Comparison of ENCODE assay signal across 8 mouse cellular contexts in the genomic region with DNA sequence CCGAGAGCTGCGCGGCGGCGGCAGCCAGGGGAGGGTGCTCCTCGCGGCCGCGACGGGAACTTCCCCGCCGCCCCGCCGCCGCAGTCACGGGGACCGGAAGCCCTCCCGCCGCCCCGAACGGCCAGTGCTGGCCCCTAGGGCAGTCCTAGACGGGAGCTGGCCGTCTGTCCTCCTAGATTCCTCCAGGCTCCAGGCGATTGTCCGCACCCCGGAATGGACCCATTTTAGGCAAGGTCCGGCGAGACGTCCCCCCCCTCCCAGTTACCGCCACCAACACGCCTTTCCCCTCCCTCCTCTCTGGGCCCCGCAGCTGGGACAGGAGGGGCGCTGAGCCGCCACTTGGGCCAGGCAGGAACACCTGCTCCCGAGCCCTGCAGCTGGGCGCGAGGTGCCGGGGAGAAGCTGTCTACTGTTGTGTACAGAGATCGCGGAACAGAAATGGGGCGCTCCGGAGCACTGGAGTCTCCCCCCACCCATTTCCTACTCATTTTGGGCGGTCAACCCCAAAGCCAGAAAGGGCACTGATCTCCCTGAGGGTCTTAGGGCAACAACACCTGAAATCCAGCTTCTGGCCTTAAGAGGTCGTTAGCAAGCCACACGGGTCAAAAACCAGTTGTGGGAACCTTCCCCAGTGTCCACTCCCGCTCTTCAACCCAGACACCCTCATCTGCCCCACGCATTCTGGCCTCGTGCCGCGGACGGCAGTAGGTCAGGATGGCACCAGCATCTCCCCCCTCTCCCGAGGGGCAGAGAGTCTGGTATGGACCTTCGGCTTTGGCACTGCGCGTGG.
A peak's percentile ranks its signal among the peaks of the same experiment; 100 is the strongest.
DNase-seq lines count a peak whose midpoint lies in the region; ATAC-seq lines count a peak whose summit lies in the region.

No protein-coding gene starts in this region.

- no peaks in the 10 kb centered on the region for H3K36me3 ChIP-seq in intestine, embryonic 15.5 days
- H3K36me3 ChIP-seq in liver, embryonic 16.5 days (ENCODE audit: control insufficient read depth, insufficient read depth), result no peaks in the 10 kb centered on the region

- peak overlapping the region; percentile 59 for H3K9ac ChIP-seq in intestine, embryonic 15.5 days
- peak overlapping the region; percentile 57 for H3K9ac ChIP-seq in liver, embryonic 16.5 days (ENCODE audit: low read depth, low read length)

- ATAC-seq in intestine, embryonic 15.5 days, result peak; percentile 5; the same call in 1 of the 2 replicates
- ATAC-seq in liver, embryonic 16.5 days (ENCODE audit: low read depth), result peak; percentile 25; the same call in 1 of the 2 replicates

- H3K4me2 ChIP-seq in intestine, embryonic 15.5 days (replicated peaks), result peak overlapping the region; percentile 85
- peak overlapping the region; percentile 83 for H3K4me2 ChIP-seq in liver, embryonic 16.5 days (ENCODE audit: low read depth, low read length)

- peak overlapping the region; percentile 94 for H3K27ac ChIP-seq in intestine, embryonic 15.5 days
- H3K27ac ChIP-seq in liver, embryonic 16.5 days (ENCODE audit: low read length), result peak overlapping the region; percentile 73

- WGBS in intestine, embryonic 15.5 days, result 2% methylated on average over 47 of the region's 55 CpGs
- 3% methylated on average over 40 of the region's 55 CpGs for WGBS in liver, embryonic 16.5 days (ENCODE audit: insufficient replicate concordance)

- DNase-seq in retina, postnatal 1 day, result peak; percentile 62
- DNase-seq in retina, embryonic 14.5 days (ENCODE audit: low spot score), result no peak
- DNase-seq in cerebellum, postnatal 36 days, result peak; percentile 35 to 44
- DNase-seq in heart, adult 11 months, result peak; percentile 98
- peak; percentile 48 for DNase-seq in neural tube, embryonic 10.5 days (ENCODE audit: extremely low spot score, low spot score)
- DNase-seq in thymus, postnatal 36 days, result peak; percentile 66 to 82

- peaks cover 15% of the 10 kb centered on the region for H3K4me1 ChIP-seq in intestine, embryonic 15.5 days (replicated peaks)
- peaks cover 49% of the 10 kb centered on the region for H3K4me1 ChIP-seq in liver, embryonic 16.5 days (ENCODE audit: control insufficient read depth, low read depth, low read length)

- H3K4me3 ChIP-seq in intestine, embryonic 15.5 days (replicated peaks), result peak overlapping the region; percentile 53
- H3K4me3 ChIP-seq in liver, embryonic 16.5 days (ENCODE audit: low read depth, low read length), result peak overlapping the region; percentile 59

- peaks cover 59% of the 10 kb centered on the region for H3K27me3 ChIP-seq in intestine, embryonic 15.5 days (replicated peaks)
- H3K27me3 ChIP-seq in liver, embryonic 16.5 days (ENCODE audit: control insufficient read depth, insufficient read depth, low read depth, low read length), result peaks cover 96% of the 10 kb centered on the region

- H3K9me3 ChIP-seq in intestine, embryonic 15.5 days, result no peaks in the 10 kb centered on the region
- no peaks in the 10 kb centered on the region for H3K9me3 ChIP-seq in liver, embryonic 16.5 days (replicated peaks; ENCODE audit: control insufficient read depth, low read length)
